Mouse (Mus musculus) limb, embryonic 14.5 days (tissue): Measurements from ENCODE around the gene Stk39. TPM values are rescaled to one million over a fixed set of nuclear protein-coding genes. Genes with fewer than 3 reads are reported as not detected.

Experiments used
- ATAC-seq: fragments of 200-750 bp; cut with Nextera tagmentation; 2 replicates; pipeline ENCODE4 v1.8.0; 2017; ENCODE audit warnings: low read depth, moderate number of reproducible peaks, moderate TSS enrichment; ENCODE audit not compliant: low FRiP score
- DNase-seq: peaks from one replicate; pipeline ENCODE4 v3.0.0-alpha.2; 2015; ENCODE audit warnings: low spot score
- H3K27ac ChIP-seq: fragments of 300-500 bp; sonication (generic); replicated peaks from 2 replicates; pipeline ENCODE4 v1.5.1; 2014; ENCODE audit warnings: low read depth, mild to moderate bottlenecking, low read length, moderate library complexity, mixed read lengths
- H3K27me3 ChIP-seq: fragments of 300-500 bp; sonication (generic); 2 replicates; pipeline ENCODE4 v1.6.1; 2014; ENCODE audit warnings: low read length, mixed read lengths; ENCODE audit not compliant: control insufficient read depth, insufficient read depth
- H3K36me3 ChIP-seq: fragments of 300-500 bp; sonication (generic); 2 replicates; pipeline ENCODE4 v1.6.1; 2014; ENCODE audit warnings: mild to moderate bottlenecking, low read length, moderate library complexity, mixed read lengths; ENCODE audit not compliant: control insufficient read depth, insufficient read depth
- H3K4me1 ChIP-seq: fragments of 300-500 bp; sonication (generic); 2 replicates; pipeline ENCODE4 v1.6.1; 2014; ENCODE audit warnings: antibody characterized with exemption, low read length, mixed read lengths; ENCODE audit not compliant: control insufficient read depth, insufficient read depth
- H3K4me2 ChIP-seq: fragments of 300-500 bp; sonication (generic); replicated peaks from 2 replicates; pipeline ENCODE4 v1.6.1; 2014; ENCODE audit warnings: low read depth, mild to moderate bottlenecking, low read length, moderate library complexity; ENCODE audit not compliant: severe bottlenecking
- H3K4me3 ChIP-seq: fragments of 300-500 bp; sonication (generic); replicated peaks from 2 replicates; pipeline ENCODE4 v1.5.1; 2014; ENCODE audit warnings: low read length
- H3K9ac ChIP-seq: fragments of 300-500 bp; sonication (generic); 2 replicates; pipeline ENCODE4 v1.6.1; 2014; ENCODE audit warnings: mild to moderate bottlenecking, low read depth, low read length, moderate library complexity; ENCODE audit not compliant: severe bottlenecking
- H3K9me3 ChIP-seq: fragments of 300-500 bp; sonication (generic); 2 replicates; pipeline ENCODE4 v1.6.1; 2016; ENCODE audit warnings: low read length; ENCODE audit not compliant: control insufficient read depth
- POLR2A ChIP-seq: fragments of 200-500 bp; IDR thresholded peaks from 2 replicates; pipeline ENCODE4 v1.8.0; 2012; ENCODE audit warnings: inconsistent platforms, mild to moderate bottlenecking, moderate library complexity, borderline replicate concordance; ENCODE audit not compliant: insufficient read depth, insufficient read length; ENCODE audit errors: extremely low read depth
- WGBS: fragments of 180-500 bp; shearing (Covaris S2); extraction: QIAGEN DNeasy Blood & Tissue Kit; methylation state at CpG from one replicate; pipeline ENCODE4 v1.1.7; 2014; 5-methylcytosine and 5-hydroxymethylcytosine counted together
- polyA plus RNA-seq, 2 experiments: library from polyadenylated mRNA; depleted of rRNA in 1 of 2; stranded (reverse) in 1 of 2; unstranded in 1 of 2; fragments of >200 nt; fragmentation: Nextera tagmentation in 1 of 2; extraction: Ambion mirVana in 1 of 2; gene quantifications; 2 replicates each; pipeline versions ENCODE4 v1.2.1 to v1.2.3; 2012 to 2014

Stk39 gene
- polyA plus RNA-seq, 2 experiments = 14.9 to 16.8 TPM

DNA sequence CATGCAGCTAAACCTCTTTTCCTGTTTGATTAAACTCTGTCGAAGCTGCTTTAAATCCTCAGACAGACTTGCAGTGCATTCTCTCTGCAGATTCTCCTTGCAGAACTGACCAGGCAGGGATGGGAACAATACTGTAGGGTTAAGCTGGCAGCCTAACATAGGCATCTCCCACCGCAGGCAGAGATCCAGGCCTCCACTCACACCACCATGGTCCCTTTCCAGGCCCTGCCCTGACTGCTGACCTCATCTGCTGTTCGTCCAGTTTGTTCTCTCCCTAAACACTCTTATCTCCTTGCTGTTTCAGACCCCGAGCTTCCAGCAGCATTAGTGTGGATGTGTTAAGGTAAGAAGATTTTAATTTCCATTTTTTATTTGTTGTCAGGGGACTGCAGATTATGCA is 182.1 kb downstream of the Stk39 start:
- H3K4me3 ChIP-seq = no peak overlapping the region
- no peak overlapping the region for H3K4me2 ChIP-seq
- H3K4me1 ChIP-seq = no peaks in the 10 kb centered on the region
- TF ChIP-seq POLR2A = no peak
- ATAC-seq (no peak), DNase-seq (no peak)
- H3K9me3 ChIP-seq = no peaks in the 10 kb centered on the region
- H3K36me3 ChIP-seq = no peaks in the 10 kb centered on the region
- H3K9ac ChIP-seq = no peak overlapping the region
- H3K27ac ChIP-seq = no peak overlapping the region
- WGBS = 48% methylated on average over 4 of the region's 4 CpGs
- H3K27me3 ChIP-seq = no peaks in the 10 kb centered on the region

DNA sequence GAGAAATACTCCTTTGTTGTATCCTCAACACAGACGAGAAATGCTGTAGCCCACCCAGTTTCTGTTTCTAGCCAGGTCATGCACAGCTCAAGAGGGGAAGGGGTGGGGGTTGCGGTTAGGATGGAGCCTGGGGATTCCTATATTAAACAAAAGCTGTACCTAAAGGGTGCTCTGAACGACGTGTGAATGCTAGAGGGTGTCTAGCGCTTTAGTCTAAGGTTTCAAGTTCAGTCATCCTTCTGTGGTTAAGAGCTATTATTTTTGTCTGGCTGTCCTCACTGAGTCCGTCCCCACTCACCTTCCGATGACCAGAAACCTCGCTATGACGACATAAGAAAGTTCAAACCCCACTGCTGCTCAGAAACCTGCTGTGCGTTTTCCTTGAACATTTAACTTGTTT is 182.9 kb downstream of the Stk39 start:
- H3K36me3 ChIP-seq = no peaks in the 10 kb centered on the region
- ATAC-seq = no peak
- no peak overlapping the region for H3K9ac ChIP-seq
- H3K27me3 ChIP-seq = no peaks in the 10 kb centered on the region
- DNase-seq = no peak
- no peak overlapping the region for H3K4me3 ChIP-seq
- no peak for TF ChIP-seq POLR2A
- H3K4me1 ChIP-seq = no peaks in the 10 kb centered on the region
- H3K27ac ChIP-seq = no peak overlapping the region
- H3K9me3 ChIP-seq = no peaks in the 10 kb centered on the region
- 67% methylated on average over 10 of the region's 10 CpGs for whole genome bisulfite sequencing
- H3K4me2 ChIP-seq = no peak overlapping the region

- ATAC-seq = no peak
- 92% methylated on average over 10 of the region's 10 CpGs for whole genome bisulfite sequencing
- Histone ChIP-seq H3K27me3 (no peaks in the 10 kb centered on the region), H3K9me3 (no peaks in the 10 kb centered on the region), H3K36me3 (no peaks in the 10 kb centered on the region), H3K4me1 (0 out of 2 replicates have a peak, but pooled peaks cover 3% of the 10 kb centered on the region), H3K4me2 (no peak overlapping the region), H3K9ac (no peak overlapping the region), H3K4me3 (no peak overlapping the region), H3K27ac (no peak overlapping the region)
- TF ChIP-seq POLR2A = no peak
- DNase-seq = no peak
These were observed 184.0 kb downstream of the Stk39 start for GRCm38 (mm10) chr2:68288106-68288505.

- Histone ChIP-seq H3K9me3 (no peaks in the 10 kb centered on the region), H3K4me3 (no peak overlapping the region), H3K4me2 (no peak overlapping the region), H3K27ac (no peak overlapping the region), H3K4me1 (0 out of 2 replicates have a peak, but pooled peaks cover 3% of the 10 kb centered on the region), H3K27me3 (no peaks in the 10 kb centered on the region), H3K36me3 (no peaks in the 10 kb centered on the region), H3K9ac (no peak overlapping the region)
- DNase-seq (no peak), ATAC-seq (no peak)
- no peak for TF ChIP-seq POLR2A
- WGBS = 81% methylated on average over 2 of the region's 2 CpGs
These were observed 187.7 kb downstream of the Stk39 start for GRCm38 (mm10) chr2:68284391-68284790.

DNA sequence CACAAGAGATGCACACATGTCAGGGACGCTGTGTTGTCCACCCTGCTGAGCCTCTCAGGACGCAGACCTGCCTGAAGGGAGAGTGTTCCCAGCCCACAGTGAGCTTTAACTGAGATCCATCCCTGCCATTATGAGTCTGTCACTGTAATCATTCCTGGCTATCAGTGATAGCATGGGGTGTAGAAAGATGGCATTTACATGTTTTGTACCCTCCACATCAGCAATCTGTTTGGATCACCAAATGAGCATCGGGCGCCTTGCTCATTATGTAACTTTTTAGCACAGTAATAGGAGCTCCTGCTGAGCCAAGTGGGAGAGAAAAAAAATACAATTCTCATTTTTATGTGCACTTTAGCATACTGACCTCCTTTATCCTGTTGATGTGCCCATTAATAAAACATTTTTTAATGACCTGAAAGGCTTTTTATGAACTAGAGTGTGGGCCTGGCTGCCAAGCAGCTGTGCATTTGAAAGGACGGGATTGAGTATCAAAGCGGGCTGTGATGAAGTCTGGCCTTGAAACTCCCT is 189.0 kb downstream of the Stk39 start:
- H3K4me2 ChIP-seq = no peak overlapping the region
- no peaks in the 10 kb centered on the region for H3K36me3 ChIP-seq
- no peaks in the 10 kb centered on the region for H3K9me3 ChIP-seq
- TF ChIP-seq POLR2A = no peak
- WGBS = 58% methylated on average over 6 of the region's 6 CpGs
- no peak for DNase-seq
- no peak for ATAC-seq
- H3K9ac ChIP-seq = no peak overlapping the region
- 0 out of 2 replicates have a peak, but pooled peaks cover 3% of the 10 kb centered on the region for H3K4me1 ChIP-seq
- H3K27me3 ChIP-seq = no peaks in the 10 kb centered on the region
- no peak overlapping the region for H3K4me3 ChIP-seq
- H3K27ac ChIP-seq = no peak overlapping the region

GRCm38 (mm10) chr2:68281575-68281974 is 190.5 kb downstream of the Stk39 start:
- WGBS = 94% methylated on average over 3 of the region's 3 CpGs
- H3K4me1 ChIP-seq = 0 out of 2 replicates have a peak, but pooled peaks cover 3% of the 10 kb centered on the region
- no peak for TF ChIP-seq POLR2A
- ATAC-seq (no peak), DNase-seq (no peak)
- H3K4me3 ChIP-seq = no peak overlapping the region
- no peak overlapping the region for H3K27ac ChIP-seq
- H3K9me3 ChIP-seq = no peaks in the 10 kb centered on the region
- H3K27me3 ChIP-seq = no peaks in the 10 kb centered on the region
- H3K9ac ChIP-seq = no peak overlapping the region
- no peaks in the 10 kb centered on the region for H3K36me3 ChIP-seq
- H3K4me2 ChIP-seq = no peak overlapping the region
